Mouse (Mus musculus): Measurements from ENCODE around the gene Emc8. TPM values are rescaled to one million over a fixed set of nuclear protein-coding genes. Genes with fewer than 3 reads are reported as not detected.

Emc8 gene
- total RNA-seq, 2 experiments from 2014 or later, result 74.1 to 85.4 TPM

- DNase-seq (ENCODE audit: low spot score in 2 of 2), result no peak
- no peak for TF ChIP-seq CTCF (conservative IDR thresholded peaks at IDR 0.05)
- Histone ChIP-seq H3K27ac (peak overlapping the region; percentile 72), H3K4me3 (no peak overlapping the region)
Observed at GRCm38 (mm10) chr8:120656322-120657052, 11.9 kb downstream of the Emc8 start.

- H3K4me3 ChIP-seq, result no peak within 1 kb of the TSS
- no peak for TF ChIP-seq CTCF (conservative IDR thresholded peaks at IDR 0.05)
- DNase-seq (ENCODE audit: low spot score in 2 of 2), result no peak
- H3K27ac ChIP-seq, result no peak within 1 kb of the TSS
Observed at GRCm38 (mm10) chr8:120647532-120647931, 20.8 kb downstream of the Emc8 start, which contains the start of gene 1190005I06Rik. Gene 1190005I06Rik (minus strand): TSS chr8:120647632.

- Histone ChIP-seq H3K27ac (peak overlapping the region; percentile 75), H3K4me3 (no peak overlapping the region)
- no peak for TF ChIP-seq CTCF (conservative IDR thresholded peaks at IDR 0.05)
- DNase-seq (ENCODE audit: low spot score in 2 of 2), result peak; percentile 81 to 82
Observed at GRCm38 (mm10) chr8:120644663-120645062, 23.7 kb downstream of the Emc8 start.

GRCm38 (mm10) chr8:120642031-120642662 lies 26.2 kb downstream of the Emc8 start:
- Histone ChIP-seq H3K27ac (no peak overlapping the region), H3K4me3 (no peak overlapping the region)
- TF ChIP-seq CTCF (conservative IDR thresholded peaks at IDR 0.05), result peak; percentile 32
- no peak for DNase-seq (ENCODE audit: low spot score in 2 of 2)

- H3K4me3 ChIP-seq, result no peak overlapping the region
- DNase-seq (ENCODE audit: low spot score in 2 of 2), result no peak
- H3K27ac ChIP-seq, result no peak overlapping the region
- TF ChIP-seq CTCF (conservative IDR thresholded peaks at IDR 0.05), result no peak
Observed at GRCm38 (mm10) chr8:120641245-120641644, 27.1 kb downstream of the Emc8 start.

GRCm38 (mm10) chr8:120634329-120634839 lies 34.0 kb downstream of the Emc8 start:
- peak; percentile 46 for DNase-seq (ENCODE audit: low spot score in 2 of 2)
- Histone ChIP-seq H3K27ac (peak overlapping the region; percentile 82), H3K4me3 (peak overlapping the region; percentile 66)
- no peak for TF ChIP-seq CTCF (conservative IDR thresholded peaks at IDR 0.05)

GRCm38 (mm10) chr8:120633665-120634271 lies 34.6 kb downstream of the Emc8 start:
- no peak for TF ChIP-seq CTCF (conservative IDR thresholded peaks at IDR 0.05)
- Histone ChIP-seq H3K27ac (peak overlapping the region; percentile 82), H3K4me3 (peak overlapping the region; percentile 66)
- no peak for DNase-seq (ENCODE audit: low spot score in 2 of 2)

- Histone ChIP-seq H3K27ac (peak overlapping the region; percentile 82), H3K4me3 (peak overlapping the region; percentile 66)
- DNase-seq (ENCODE audit: low spot score in 2 of 2), result no peak
- TF ChIP-seq CTCF (conservative IDR thresholded peaks at IDR 0.05), result no peak
Observed at GRCm38 (mm10) chr8:120632969-120633664, 35.3 kb downstream of the Emc8 start.

- no peak for TF ChIP-seq CTCF (conservative IDR thresholded peaks at IDR 0.05)
- H3K27ac ChIP-seq, result peak overlapping the region; percentile 78
- no peak overlapping the region for H3K4me3 ChIP-seq
- peak in 1 of 2 experiments; percentile 38 for DNase-seq (ENCODE audit: low spot score in 2 of 2)
Observed at GRCm38 (mm10) chr8:120631441-120632375, 36.7 kb downstream of the Emc8 start.

GRCm38 (mm10) chr8:120630848-120631247 lies 37.5 kb downstream of the Emc8 start:
- Histone ChIP-seq H3K4me3 (no peak overlapping the region), H3K27ac (peak overlapping the region; percentile 78)
- no peak for TF ChIP-seq CTCF (conservative IDR thresholded peaks at IDR 0.05)
- DNase-seq (ENCODE audit: low spot score in 2 of 2), result no peak

GRCm38 (mm10) chr8:120630031-120630430 lies 38.3 kb downstream of the Emc8 start:
- no peak for DNase-seq (ENCODE audit: low spot score in 2 of 2)
- Histone ChIP-seq H3K27ac (peak overlapping the region; percentile 78; the same call in 1 of the 2 replicates), H3K4me3 (no peak overlapping the region)
- TF ChIP-seq CTCF (conservative IDR thresholded peaks at IDR 0.05), result no peak

- peak overlapping the region; percentile 65 for H3K27ac ChIP-seq
- no peak overlapping the region for H3K4me3 ChIP-seq
- peak; percentile 35 to 59 for DNase-seq (ENCODE audit: low spot score in 2 of 2)
- no peak for TF ChIP-seq CTCF (conservative IDR thresholded peaks at IDR 0.05)
Observed at GRCm38 (mm10) chr8:120627298-120627697, 41.1 kb downstream of the Emc8 start.
